Mouse (Mus musculus) bone marrow, adult 2 months (tissue): ENCODE measurements around the gene Nrp2.

Experiments
- CTCF ChIP-seq: fragments of 200-500 bp; IDR thresholded peaks from 2 replicates; pipeline ENCODE4 v1.5.1; 2011; ENCODE audit warnings: low read length, control low read depth; ENCODE audit not compliant: control insufficient read depth, insufficient read depth
- POLR2A ChIP-seq: fragments of 200-500 bp; IDR thresholded peaks from 2 replicates; pipeline ENCODE4 v1.6.1; 2011; ENCODE audit warnings: low read depth, mild to moderate bottlenecking, control low read depth, low read length, borderline replicate concordance; ENCODE audit not compliant: control insufficient read depth

DNA sequence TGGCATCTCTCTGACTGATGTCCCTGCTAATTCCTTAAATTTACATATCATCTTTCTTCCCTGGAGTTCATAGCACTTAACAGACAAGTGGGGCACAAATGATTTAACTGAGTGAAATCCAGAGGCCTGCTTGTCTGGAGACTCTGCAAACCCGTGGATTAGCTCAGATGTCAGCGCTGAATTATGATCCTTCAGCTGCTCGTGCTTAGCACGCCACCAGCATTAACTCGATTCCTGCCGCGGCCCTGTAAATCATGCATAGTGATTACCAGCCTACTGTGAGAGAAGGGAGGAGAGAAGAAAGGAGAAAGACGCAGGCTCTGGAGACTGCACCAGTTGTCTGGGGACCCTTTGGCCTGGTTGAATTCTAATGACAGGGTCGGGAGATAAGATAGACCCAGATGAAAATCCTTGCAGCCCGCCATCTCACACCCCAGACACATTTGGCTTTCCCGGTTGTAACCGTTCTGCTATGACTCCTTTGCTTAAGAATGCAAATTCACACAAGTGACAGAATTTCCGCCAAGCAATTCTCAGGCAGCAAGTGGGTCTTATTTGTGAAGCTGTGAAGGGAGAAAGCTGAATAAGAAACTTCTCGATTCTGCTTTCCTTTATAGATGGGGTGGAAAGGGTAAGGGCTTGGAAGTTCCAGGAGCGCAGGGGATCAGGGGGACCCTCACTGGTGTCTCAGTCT lies 77.1 kb downstream of the Nrp2 start:
- TF ChIP-seq CTCF (no peak), POLR2A (no peak)
